Mouse (Mus musculus): Measurements from ENCODE around the gene Ifna6. TPM values are rescaled to one million over a fixed set of nuclear protein-coding genes. Genes with fewer than 3 reads are reported as not detected.

Gene Ifna6
- polyA plus RNA-seq, 1 experiment from 2014 or later, result not detected

DNA sequence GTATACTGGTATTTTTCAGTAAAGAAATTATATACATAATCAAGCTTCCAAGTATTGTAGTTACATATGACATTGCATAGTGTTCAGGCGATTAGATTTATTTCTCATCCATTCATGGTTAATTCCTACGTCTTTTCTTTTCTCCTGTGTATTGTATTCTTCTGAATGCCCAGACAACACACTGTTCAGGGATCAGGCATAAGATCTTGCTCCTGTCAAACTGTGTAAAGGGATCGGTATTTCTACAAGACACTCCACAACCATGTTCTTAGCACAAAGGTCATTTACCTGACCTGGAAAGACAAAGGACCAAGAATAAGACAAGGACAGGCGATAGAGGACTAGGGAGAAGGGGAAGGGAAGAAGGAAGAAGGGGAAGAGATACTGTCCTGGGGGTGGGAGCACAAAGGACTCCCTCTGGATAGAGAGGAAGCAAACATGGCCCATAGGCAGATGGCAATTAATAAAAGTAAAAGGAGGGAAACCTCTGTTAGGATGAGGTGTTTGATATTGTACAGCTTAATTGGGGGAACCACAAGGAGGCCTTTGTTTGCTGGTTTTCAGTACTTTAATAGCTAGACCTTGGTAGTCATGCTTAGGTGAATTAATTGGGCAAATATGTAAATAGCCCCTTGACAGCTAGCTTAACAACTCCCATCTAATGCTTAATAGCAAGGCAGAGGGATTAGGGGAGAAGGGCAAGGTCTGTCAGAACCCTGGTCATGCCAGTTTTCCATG, 24.0 kb downstream of the Ifna6 start:
- Histone ChIP-seq H3K4me2 (no peak overlapping the region), H3K4me3 (no peak overlapping the region), H3K27me3 (no peaks in the 10 kb centered on the region), H3K4me1 (replicated peaks) (no peaks in the 10 kb centered on the region), H3K27ac (replicated peaks) (no peak overlapping the region), H3K9me3 (no peaks in the 10 kb centered on the region), H3K36me3 (no peaks in the 10 kb centered on the region), H3K9ac (no peak overlapping the region)
- ATAC-seq (ENCODE audit: low read depth), result no peak
- WGBS, result 38% methylated on average over 4 of the region's 4 CpGs

GRCm38 (mm10) chr4:88859214-88859613, 32.0 kb downstream of the Ifna6 start:
- H3K36me3 ChIP-seq, result no peaks in the 10 kb centered on the region

GRCm38 (mm10) chr4:88863309-88863708, 36.1 kb downstream of the Ifna6 start:
- WGBS, result 15% methylated on average over 7 of the region's 7 CpGs
- H3K4me3 ChIP-seq, result no peak overlapping the region
- ATAC-seq (ENCODE audit: low read depth), result no peak

More at GRCm38 (mm10) chr4:88859214-88859613, 32.0 kb downstream of the Ifna6 start:
- no peaks in the 10 kb centered on the region for H3K9me3 ChIP-seq
- no peak for ATAC-seq (ENCODE audit: low read depth)
- no peaks in the 10 kb centered on the region for H3K4me1 ChIP-seq (replicated peaks)
- no peak overlapping the region for H3K4me2 ChIP-seq
- no peak overlapping the region for H3K4me3 ChIP-seq
- no peak overlapping the region for H3K9ac ChIP-seq
- no peak overlapping the region for H3K27ac ChIP-seq (replicated peaks)
- 0 out of 2 replicates have a peak, but pooled peaks cover under 1% of the 10 kb centered on the region for H3K27me3 ChIP-seq

DNA sequence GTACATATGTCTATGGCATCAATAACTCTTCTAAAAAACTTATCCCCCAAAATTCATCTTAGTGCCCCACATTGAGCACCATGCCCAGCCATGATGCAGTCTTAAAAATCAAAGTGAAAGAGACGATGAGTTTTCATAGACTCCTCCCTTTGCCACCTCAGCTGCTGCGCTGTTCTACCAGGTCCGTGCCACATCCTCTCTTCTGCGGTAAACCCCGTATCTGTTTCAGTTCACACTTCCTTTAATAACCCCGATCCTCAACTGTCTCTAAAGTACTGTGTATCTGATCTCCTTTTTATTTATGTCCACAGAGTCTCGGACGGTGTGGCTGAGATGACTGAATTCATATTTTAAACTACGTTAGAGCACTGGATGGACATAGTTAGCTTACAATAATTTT, 37.4 kb downstream of the Ifna6 start:
- H3K36me3 ChIP-seq, result no peaks in the 10 kb centered on the region
- 0 out of 2 replicates have a peak, but pooled peaks cover 15% of the 10 kb centered on the region for H3K27me3 ChIP-seq
- peaks cover 12% of the 10 kb centered on the region for H3K4me1 ChIP-seq (replicated peaks)
- H3K4me2 ChIP-seq, result no peak overlapping the region
- H3K9ac ChIP-seq, result no peak overlapping the region
- no peak for ATAC-seq (ENCODE audit: low read depth)
- H3K9me3 ChIP-seq, result no peaks in the 10 kb centered on the region
- WGBS, result 83% methylated on average over 9 of the region's 9 CpGs
- H3K4me3 ChIP-seq, result no peak overlapping the region
- H3K27ac ChIP-seq (replicated peaks), result no peak overlapping the region

More at GRCm38 (mm10) chr4:88863309-88863708, 36.1 kb downstream of the Ifna6 start:
- no peak overlapping the region for H3K27ac ChIP-seq (replicated peaks)
- H3K9me3 ChIP-seq, result no peaks in the 10 kb centered on the region
- H3K4me1 ChIP-seq (replicated peaks), result peaks cover 9% of the 10 kb centered on the region
- H3K27me3 ChIP-seq, result 0 out of 2 replicates have a peak, but pooled peaks cover 15% of the 10 kb centered on the region
- H3K36me3 ChIP-seq, result no peaks in the 10 kb centered on the region
- no peak overlapping the region for H3K4me2 ChIP-seq
- H3K9ac ChIP-seq, result no peak overlapping the region

DNA sequence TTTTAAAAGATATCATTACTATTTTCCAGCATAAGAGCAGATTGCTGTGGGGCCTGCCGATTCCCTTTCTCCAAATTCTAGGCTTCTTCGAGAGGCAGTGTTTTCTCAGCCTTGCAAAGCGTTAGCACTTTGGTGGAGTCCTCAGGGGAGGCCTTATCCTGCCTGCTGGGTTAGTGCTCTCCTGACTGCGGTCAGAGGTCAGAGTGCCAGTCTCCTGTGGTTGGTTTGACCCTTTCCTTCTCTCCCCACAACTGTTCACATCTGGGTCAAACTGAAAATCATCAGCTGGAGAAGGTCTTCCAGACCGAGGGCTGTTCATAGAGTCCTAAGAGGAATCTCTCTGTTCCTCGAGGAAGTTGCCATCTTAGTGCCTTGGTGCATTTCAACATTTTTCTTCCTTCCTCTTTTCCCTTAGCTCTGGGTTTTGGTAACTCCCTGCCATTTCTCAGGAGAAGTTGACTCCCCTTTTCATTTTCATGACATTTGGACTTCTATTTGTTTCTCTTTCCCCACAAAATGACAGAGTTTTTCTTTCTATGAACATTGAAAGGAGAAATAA, 37.9 kb downstream of the Ifna6 start:
- 58% methylated on average over 6 of the region's 6 CpGs for WGBS
- Histone ChIP-seq H3K4me1 (replicated peaks) (peaks cover 12% of the 10 kb centered on the region), H3K27ac (replicated peaks) (no peak overlapping the region), H3K36me3 (no peaks in the 10 kb centered on the region), H3K9me3 (no peaks in the 10 kb centered on the region), H3K4me2 (no peak overlapping the region), H3K9ac (no peak overlapping the region), H3K4me3 (no peak overlapping the region), H3K27me3 (0 out of 2 replicates have a peak, but pooled peaks cover 15% of the 10 kb centered on the region)
- no peak for ATAC-seq (ENCODE audit: low read depth)

DNA sequence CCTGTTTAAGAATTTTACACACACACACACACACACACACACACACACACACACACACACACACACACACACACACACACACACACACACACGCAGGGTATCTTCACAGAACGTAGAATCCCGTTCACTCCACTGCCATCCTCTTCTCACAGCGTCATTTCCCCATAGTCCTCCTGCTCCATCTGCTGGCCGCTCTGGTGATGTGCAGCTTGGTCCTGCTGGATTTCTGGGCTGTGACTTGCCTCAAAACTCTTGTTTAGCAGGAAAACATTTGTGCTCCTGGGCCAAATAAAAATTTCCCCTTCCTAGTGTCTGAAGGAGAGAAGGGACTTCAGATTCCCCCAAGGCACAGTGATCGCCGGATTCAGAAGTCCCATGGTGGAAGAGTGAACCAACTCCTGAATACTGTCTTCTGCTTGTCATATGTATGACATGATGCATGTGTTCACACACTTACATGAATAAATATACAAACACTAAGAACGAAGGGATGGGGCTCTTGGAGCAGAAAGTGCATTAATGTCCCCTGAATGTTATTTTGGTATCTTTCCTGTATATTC, 40.2 kb downstream of the Ifna6 start:
- 2% methylated on average over 8 of the region's 8 CpGs for WGBS
- H3K4me1 ChIP-seq (replicated peaks), result peaks cover 12% of the 10 kb centered on the region
- H3K9ac ChIP-seq, result peak overlapping the region; percentile 65; the same call in 1 of the 2 replicates
- H3K4me2 ChIP-seq, result peak overlapping the region; percentile 75
- H3K4me3 ChIP-seq, result peak overlapping the region; percentile 50
- no peaks in the 10 kb centered on the region for H3K36me3 ChIP-seq
- no peak overlapping the region for H3K27ac ChIP-seq (replicated peaks)
- ATAC-seq (ENCODE audit: low read depth), result peak; percentile 87
- peaks cover 28% of the 10 kb centered on the region for H3K27me3 ChIP-seq
- no peaks in the 10 kb centered on the region for H3K9me3 ChIP-seq

GRCm38 (mm10) chr4:88867926-88868911, 41.0 kb downstream of the Ifna6 start:
- Histone ChIP-seq H3K4me2 (peak overlapping the region; percentile 75), H3K9ac (peak overlapping the region; percentile 65), H3K27me3 (peaks cover 28% of the 10 kb centered on the region), H3K4me1 (replicated peaks) (peaks cover 12% of the 10 kb centered on the region), H3K9me3 (no peaks in the 10 kb centered on the region), H3K4me3 (peak overlapping the region; percentile 50), H3K27ac (replicated peaks) (no peak overlapping the region), H3K36me3 (no peaks in the 10 kb centered on the region)
- peak; percentile 73 for ATAC-seq (ENCODE audit: low read depth)
- 8% methylated on average over 31 of the region's 31 CpGs for WGBS

DNA sequence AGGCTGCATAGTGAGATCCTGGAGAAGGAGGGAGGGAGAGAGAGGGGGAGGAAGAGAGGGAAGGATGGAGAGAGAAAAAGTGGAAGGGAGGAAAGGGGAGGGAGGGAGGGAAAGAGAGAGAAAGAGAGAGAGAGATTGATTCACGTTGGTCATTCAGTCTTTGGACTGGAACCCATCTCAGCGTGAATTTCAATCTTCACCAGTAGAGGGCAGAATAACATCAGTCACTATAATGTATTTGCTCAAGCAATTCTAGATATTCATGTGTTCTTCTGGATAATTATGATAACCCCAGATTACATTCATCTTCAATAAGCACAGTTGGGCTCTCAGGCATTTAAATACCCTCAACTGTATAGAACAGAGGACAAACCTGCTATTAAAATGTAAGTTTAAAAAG, 45.5 kb downstream of the Ifna6 start:
- ATAC-seq (ENCODE audit: low read depth), result no peak

DNA sequence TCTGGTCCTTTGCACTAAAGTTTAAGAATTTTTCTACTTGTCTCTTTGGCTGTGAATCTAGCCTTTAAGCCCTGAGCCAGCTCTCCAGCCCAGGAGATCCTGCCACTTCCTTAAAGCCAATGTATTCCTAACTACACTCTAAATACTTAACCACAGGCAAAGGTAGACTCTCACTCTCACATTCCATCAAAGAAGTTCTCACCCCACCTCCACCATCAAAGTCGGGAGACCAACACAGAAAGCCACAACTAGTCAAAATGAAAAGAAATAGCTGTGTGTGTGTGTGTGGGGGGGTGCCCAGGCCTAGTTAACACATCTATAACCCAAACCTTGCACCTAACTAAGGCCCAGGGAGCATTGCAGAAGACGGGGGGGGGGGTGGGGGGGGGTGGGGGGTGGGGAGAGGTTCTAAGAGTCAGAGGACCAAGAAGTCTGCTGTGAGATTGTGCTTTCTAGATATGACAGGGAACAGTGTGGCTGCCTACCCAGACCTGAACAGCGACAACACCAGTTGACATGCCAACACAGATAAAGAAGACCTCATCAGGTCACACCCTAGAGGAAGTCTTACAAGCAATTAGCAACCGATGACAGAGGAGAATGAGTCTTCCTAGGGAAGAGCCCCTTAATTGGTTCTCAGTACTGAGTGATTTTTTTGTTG, 48.3 kb downstream of the Ifna6 start:
- peaks cover 11% of the 10 kb centered on the region for H3K27me3 ChIP-seq
- H3K4me1 ChIP-seq (replicated peaks), result no peaks in the 10 kb centered on the region
- no peak overlapping the region for H3K4me3 ChIP-seq
- ATAC-seq (ENCODE audit: low read depth), result no peak
- H3K9me3 ChIP-seq, result no peaks in the 10 kb centered on the region
- H3K36me3 ChIP-seq, result no peaks in the 10 kb centered on the region
- no peak overlapping the region for H3K4me2 ChIP-seq
- H3K9ac ChIP-seq, result no peak overlapping the region
- 70% methylated on average over 4 of the region's 4 CpGs for WGBS
- no peak overlapping the region for H3K27ac ChIP-seq (replicated peaks)

More for the DNA sequence above, 45.5 kb downstream of the Ifna6 start:
- H3K4me2 ChIP-seq, result no peak overlapping the region
- no peak overlapping the region for H3K4me3 ChIP-seq
- 2% methylated on average over 2 of the region's 2 CpGs for WGBS
- H3K27me3 ChIP-seq, result peaks cover 13% of the 10 kb centered on the region
- H3K4me1 ChIP-seq (replicated peaks), result peaks cover 10% of the 10 kb centered on the region
- H3K9me3 ChIP-seq, result no peaks in the 10 kb centered on the region
- no peak overlapping the region for H3K9ac ChIP-seq
- no peaks in the 10 kb centered on the region for H3K36me3 ChIP-seq
- no peak overlapping the region for H3K27ac ChIP-seq (replicated peaks)

DNA sequence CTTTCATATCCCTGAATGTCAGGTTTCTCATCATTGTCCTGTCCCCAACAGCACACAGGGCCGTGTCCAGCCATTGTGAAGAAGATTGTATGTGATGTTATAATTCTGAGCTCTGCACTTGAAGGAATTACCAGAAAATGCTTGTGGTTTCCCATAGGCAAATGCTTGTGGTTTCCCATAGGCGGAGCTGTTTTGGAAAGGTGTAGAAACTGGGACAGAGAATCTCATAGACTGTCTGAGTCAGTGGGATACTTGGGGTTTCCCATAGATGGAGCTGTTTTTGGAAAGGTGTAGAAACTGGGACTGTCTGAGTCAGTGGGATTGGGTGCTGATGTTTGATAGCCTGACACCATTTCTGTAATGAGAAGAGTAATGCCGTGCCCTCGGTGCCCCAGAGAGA, 49.3 kb downstream of the Ifna6 start:
- whole genome bisulfite sequencing, result 80% methylated on average over 4 of the region's 4 CpGs
- H3K27me3 ChIP-seq, result peaks cover 6% of the 10 kb centered on the region

More for the DNA sequence above, 49.3 kb downstream of the Ifna6 start:
- Histone ChIP-seq H3K4me1 (replicated peaks) (no peaks in the 10 kb centered on the region), H3K27ac (replicated peaks) (no peak overlapping the region), H3K4me2 (no peak overlapping the region), H3K9ac (no peak overlapping the region), H3K4me3 (no peak overlapping the region), H3K9me3 (no peaks in the 10 kb centered on the region), H3K36me3 (no peaks in the 10 kb centered on the region)
- no peak for ATAC-seq (ENCODE audit: low read depth)
